Mouse (Mus musculus) heart, embryonic 15.5 days (tissue): ENCODE measurements around the gene Themis2. TPM values are rescaled to one million over a fixed set of nuclear protein-coding genes. Genes with fewer than 3 reads are reported as not detected.
"Not testable (repeated sequence)": the region's sequence is repeated elsewhere in the genome, so short reads cannot be mapped to it uniquely, and the experiment has no call there.

ENCODE experiments used
- ATAC-seq: fragments of 200-750 bp; cut with Nextera tagmentation; replicated peaks from 2 replicates; pipeline ENCODE4 v1.8.0; 2017; ENCODE audit warnings: low read depth, moderate TSS enrichment; ENCODE audit not compliant: insufficient number of reproducible peaks, insufficient read depth, low FRiP score
- H3K27ac ChIP-seq: fragments of 300-500 bp; sonication (generic); 2 replicates; pipeline ENCODE4 v1.5.1; 2015; ENCODE audit warnings: mild to moderate bottlenecking, inconsistent platforms
- H3K27me3 ChIP-seq: fragments of 300-500 bp; sonication (generic); 2 replicates; pipeline ENCODE4 v1.6.1; 2015; ENCODE audit warnings: inconsistent platforms
- H3K36me3 ChIP-seq: fragments of 300-500 bp; sonication (generic); 2 replicates; pipeline ENCODE4 v1.6.1; 2015; ENCODE audit warnings: mild to moderate bottlenecking, inconsistent platforms
- H3K4me1 ChIP-seq: fragments of 300-500 bp; sonication (generic); replicated peaks from 2 replicates; pipeline ENCODE4 v1.6.1; 2015; ENCODE audit warnings: inconsistent platforms
- H3K4me2 ChIP-seq: fragments of 300-500 bp; sonication (generic); 2 replicates; pipeline ENCODE4 v1.6.1; 2015; ENCODE audit warnings: inconsistent platforms, mild to moderate bottlenecking, moderate library complexity
- H3K4me3 ChIP-seq: fragments of 300-500 bp; sonication (generic); 2 replicates; pipeline ENCODE4 v1.5.1; 2015; ENCODE audit warnings: mild to moderate bottlenecking, inconsistent platforms
- H3K9ac ChIP-seq: fragments of 300-500 bp; sonication (generic); 2 replicates; pipeline ENCODE4 v1.6.1; 2015; ENCODE audit warnings: mild to moderate bottlenecking, inconsistent platforms
- H3K9me3 ChIP-seq: fragments of 300-500 bp; sonication (generic); replicated peaks from 2 replicates; pipeline ENCODE4 v1.6.1; 2016; ENCODE audit warnings: inconsistent platforms
- WGBS: fragments of 180-500 bp; shearing (Covaris S2); methylation state at CpG from one replicate; pipeline ENCODE4 v1.1.7; 2015; ENCODE audit warnings: mixed read lengths; 5-methylcytosine and 5-hydroxymethylcytosine counted together
- polyA plus RNA-seq: library from polyadenylated mRNA; unstranded; fragments of >200 nt; fragmentation: Nextera tagmentation; extraction: Ambion mirVana; gene quantifications from 2 replicates; pipeline ENCODE4 v1.2.1, GENCODE M21; 2015

Gene Themis2
- polyA plus RNA-seq, 1 experiment from 2014 or later, result 0.94 TPM

DNA sequence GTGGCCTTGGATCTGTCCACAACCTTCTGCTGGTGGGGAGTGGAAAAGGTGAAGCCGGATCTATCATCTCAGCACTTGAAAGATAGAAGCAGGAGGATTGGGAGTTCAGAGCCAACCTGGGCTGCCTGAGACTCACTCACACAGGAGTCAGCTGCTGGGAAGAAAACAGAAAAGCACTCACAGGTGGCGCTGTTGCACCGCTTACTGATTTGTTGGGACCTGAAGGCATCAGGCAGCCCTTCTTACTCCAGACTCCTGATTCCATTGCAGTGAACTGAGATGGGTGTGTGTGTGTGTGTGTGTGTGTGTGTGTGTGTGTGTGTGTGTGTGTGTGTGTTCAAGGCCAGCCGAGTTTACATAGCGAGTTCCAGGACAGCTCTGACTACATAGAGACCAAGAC, 19.4 kb downstream of the Themis2 start:
- no peak for ATAC-seq
- H3K27me3 ChIP-seq, result no peaks in the 10 kb centered on the region
- no peak overlapping the region for H3K9ac ChIP-seq
- H3K27ac ChIP-seq, result no peak overlapping the region
- no peaks in the 10 kb centered on the region for H3K9me3 ChIP-seq
- peaks cover 70% of the 10 kb centered on the region for H3K36me3 ChIP-seq
- no peak overlapping the region for H3K4me3 ChIP-seq
- no peaks in the 10 kb centered on the region for H3K4me1 ChIP-seq
- H3K4me2 ChIP-seq, result no peak overlapping the region
- WGBS, result 68% methylated on average over 5 of the region's 5 CpGs

GRCm38 (mm10) chr4:132774905-132775304, 21.3 kb downstream of the Themis2 start:
- H3K4me3 ChIP-seq, result no peak overlapping the region
- H3K9me3 ChIP-seq, result no peaks in the 10 kb centered on the region
- ATAC-seq, result no peak
- H3K36me3 ChIP-seq, result peaks cover 84% of the 10 kb centered on the region
- no peak overlapping the region for H3K9ac ChIP-seq
- no peaks in the 10 kb centered on the region for H3K27me3 ChIP-seq
- H3K27ac ChIP-seq, result no peak overlapping the region
- no peaks in the 10 kb centered on the region for H3K4me1 ChIP-seq
- no peak overlapping the region for H3K4me2 ChIP-seq
- WGBS, result 81% methylated on average over 3 of the region's 3 CpGs

GRCm38 (mm10) chr4:132771776-132772175, 24.4 kb downstream of the Themis2 start:
- no peak overlapping the region for H3K4me2 ChIP-seq
- H3K9me3 ChIP-seq, result no peaks in the 10 kb centered on the region
- no peak for ATAC-seq
- no peak overlapping the region for H3K4me3 ChIP-seq
- WGBS, result 88% methylated on average over 9 of the region's 9 CpGs
- peaks cover 10% of the 10 kb centered on the region for H3K4me1 ChIP-seq
- peaks cover 60% of the 10 kb centered on the region for H3K36me3 ChIP-seq
- no peaks in the 10 kb centered on the region for H3K27me3 ChIP-seq
- H3K9ac ChIP-seq, result no peak overlapping the region
- H3K27ac ChIP-seq, result no peak overlapping the region

- peaks cover 10% of the 10 kb centered on the region for H3K4me1 ChIP-seq
- H3K4me3 ChIP-seq, result peak within 1 kb of the TSS; percentile 87
- H3K9me3 ChIP-seq, result no peaks in the 10 kb centered on the region
- H3K9ac ChIP-seq, result peak within 1 kb of the TSS; percentile 87
- H3K27me3 ChIP-seq, result no peaks in the 10 kb centered on the region
- ATAC-seq, result peak; percentile 95
- H3K36me3 ChIP-seq, result peaks cover 28% of the 10 kb centered on the region
- peak within 1 kb of the TSS; percentile 90 for H3K4me2 ChIP-seq
- peak within 1 kb of the TSS; percentile 76 for H3K27ac ChIP-seq
- WGBS, result under 1% methylated on average over 71 of the region's 71 CpGs
Measured at GRCm38 (mm10) chr4:132767914-132768876, 28.0 kb downstream of the Themis2 start, which contains the start of gene Rpa2. Gene Rpa2, plus strand, starts transcription at chr4:132768332.

DNA sequence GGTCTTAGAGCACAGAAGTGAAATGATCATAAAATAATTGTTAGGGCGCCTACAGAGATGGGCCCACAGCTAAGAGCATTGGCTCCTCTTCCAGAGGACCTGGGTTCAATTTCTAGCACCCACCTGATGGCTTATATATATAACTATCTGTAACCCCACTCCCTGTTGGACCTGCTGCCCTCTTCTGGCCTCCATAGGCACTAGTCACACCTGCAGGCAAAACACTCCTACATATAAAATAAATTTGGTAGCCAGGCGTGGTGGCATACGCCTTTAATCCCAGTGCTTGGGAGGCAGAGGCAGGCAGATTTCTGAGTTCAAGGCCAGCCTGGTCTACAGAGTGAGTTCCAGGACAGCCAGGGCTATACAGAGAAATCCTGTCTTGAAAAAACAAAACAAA, 33.1 kb downstream of the Themis2 start:
- WGBS, result 84% methylated on average over 3 of the region's 3 CpGs
- not testable (repeated sequence) for H3K9ac ChIP-seq, H3K4me2 ChIP-seq, H3K27me3 ChIP-seq, H3K9me3 ChIP-seq, H3K36me3 ChIP-seq, H3K27ac ChIP-seq, H3K4me1 ChIP-seq, H3K4me3 ChIP-seq, ATAC-seq

DNA sequence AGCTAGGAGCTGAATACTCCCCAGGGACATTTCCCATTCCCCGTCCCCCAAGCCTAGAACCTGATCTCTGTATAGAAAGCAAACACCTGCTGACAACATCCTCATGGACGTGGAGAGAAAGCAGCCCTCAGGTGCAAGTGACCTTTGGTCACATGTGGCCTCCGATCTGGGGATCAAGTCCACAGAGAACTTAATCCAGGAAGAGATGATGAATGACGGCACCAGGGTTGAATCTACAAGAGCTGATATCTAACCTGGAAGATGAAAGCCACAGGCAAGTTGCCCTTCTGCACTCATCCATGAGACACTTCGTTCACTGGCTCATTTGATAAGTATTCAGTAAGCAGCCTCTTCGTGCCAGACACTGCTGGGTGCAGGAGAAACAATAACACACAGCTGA, 33.6 kb downstream of the Themis2 start:
- H3K4me3 ChIP-seq, result no peak overlapping the region
- H3K4me2 ChIP-seq, result no peak overlapping the region
- ATAC-seq, result no peak
- peaks cover 7% of the 10 kb centered on the region; the same call in 1 of the 2 replicates for H3K27me3 ChIP-seq
- H3K4me1 ChIP-seq, result peaks cover under 1% of the 10 kb centered on the region; the same call in 1 of the 2 replicates
- WGBS, result 64% methylated on average over 6 of the region's 6 CpGs
- H3K9me3 ChIP-seq, result no peaks in the 10 kb centered on the region
- H3K36me3 ChIP-seq, result no peaks in the 10 kb centered on the region
- H3K27ac ChIP-seq, result no peak overlapping the region
- no peak overlapping the region for H3K9ac ChIP-seq

GRCm38 (mm10) chr4:132760296-132760695, 35.9 kb downstream of the Themis2 start:
- Histone ChIP-seq H3K4me3 (no peak overlapping the region), H3K4me1 (peaks cover 10% of the 10 kb centered on the region), H3K9me3 (no peaks in the 10 kb centered on the region), H3K27me3 (peaks cover 12% of the 10 kb centered on the region; the same call in 1 of the 2 replicates), H3K36me3 (no peaks in the 10 kb centered on the region), H3K9ac (no peak overlapping the region), H3K4me2 (no peak overlapping the region), H3K27ac (no peak overlapping the region)
- ATAC-seq, result no peak
- 53% methylated on average over 3 of the region's 3 CpGs for WGBS

DNA sequence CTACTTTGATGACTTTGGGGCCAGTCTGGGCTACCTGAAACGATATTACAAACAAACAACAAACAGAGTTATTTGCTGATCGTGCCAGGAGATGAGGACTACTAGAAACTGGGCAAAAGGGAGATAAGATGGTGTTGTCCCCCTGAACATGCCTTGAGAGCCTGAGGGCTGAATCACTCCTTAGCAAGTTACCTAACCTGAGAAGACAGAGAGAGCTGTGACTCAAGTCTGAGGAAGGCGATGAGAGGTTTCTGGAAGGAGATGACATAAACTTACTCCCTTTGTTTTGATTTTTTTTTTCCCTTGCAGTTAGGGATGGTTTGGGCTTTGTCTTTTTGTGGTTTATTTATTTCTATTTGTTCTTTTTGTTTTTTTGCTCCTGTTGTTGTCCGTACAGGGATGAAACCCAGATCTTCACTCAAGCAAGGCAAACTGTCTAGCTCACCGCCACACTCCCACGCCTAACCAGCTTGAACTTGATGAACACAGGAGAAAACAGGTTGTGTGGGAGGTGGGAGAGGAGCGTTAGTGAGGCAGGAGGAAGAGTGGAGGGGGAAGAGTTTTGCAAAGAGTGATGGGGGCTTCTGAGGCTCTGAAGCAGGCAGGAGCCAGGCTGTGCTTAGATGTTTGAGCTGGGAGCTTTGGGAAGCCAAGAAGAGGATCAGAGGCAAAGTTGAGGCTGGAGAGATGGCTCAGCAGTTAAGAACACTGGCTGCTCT, 38.4 kb downstream of the Themis2 start:
- H3K9ac ChIP-seq, result no peak overlapping the region
- peaks cover 10% of the 10 kb centered on the region for H3K4me1 ChIP-seq
- H3K27ac ChIP-seq, result no peak overlapping the region
- no peaks in the 10 kb centered on the region for H3K9me3 ChIP-seq
- ATAC-seq, result no peak
- peak overlapping the region; percentile 97; the same call in 1 of the 2 replicates for H3K4me2 ChIP-seq
- no peak overlapping the region; the same call in 1 of the 2 replicates for H3K4me3 ChIP-seq
- H3K36me3 ChIP-seq, result no peaks in the 10 kb centered on the region
- 72% methylated on average over 7 of the region's 7 CpGs for WGBS
- H3K27me3 ChIP-seq, result peaks cover 12% of the 10 kb centered on the region; the same call in 1 of the 2 replicates

DNA sequence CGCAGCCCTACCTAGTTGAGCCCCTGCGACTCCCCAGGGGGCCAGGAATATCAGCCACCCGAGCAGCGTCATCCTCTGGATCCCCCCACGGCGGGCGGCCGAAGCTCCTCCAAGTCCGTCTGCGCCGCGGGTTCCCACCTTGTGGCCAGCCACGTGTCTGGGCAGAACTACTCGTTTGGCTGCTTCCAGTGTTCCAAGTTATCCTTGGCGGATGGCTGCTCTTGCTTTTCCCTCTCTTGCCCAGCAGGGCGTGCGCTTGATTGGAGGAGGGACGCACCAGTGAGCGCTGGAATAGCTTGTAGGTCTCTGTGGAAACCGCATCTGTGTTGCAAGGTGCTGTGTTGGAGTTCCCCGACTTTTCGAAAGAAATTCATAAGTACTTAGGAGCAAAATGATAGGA, 39.2 kb downstream of the Themis2 start, which contains the start of gene Smpdl3b:
Gene Smpdl3b (minus strand): TSS at position 279 of the 400 bp plus-strand sequence.
- no peaks in the 10 kb centered on the region for H3K9me3 ChIP-seq
- peak within 1 kb of the TSS; percentile 56 for H3K4me3 ChIP-seq
- peak; percentile 87 for ATAC-seq
- H3K4me2 ChIP-seq, result peak within 1 kb of the TSS; percentile 97
- peaks cover 10% of the 10 kb centered on the region for H3K4me1 ChIP-seq
- peaks cover 12% of the 10 kb centered on the region; the same call in 1 of the 2 replicates for H3K27me3 ChIP-seq
- WGBS, result under 1% methylated on average over 22 of the region's 22 CpGs
- H3K36me3 ChIP-seq, result no peaks in the 10 kb centered on the region
- no peak within 1 kb of the TSS for H3K27ac ChIP-seq
- H3K9ac ChIP-seq, result peak within 1 kb of the TSS; percentile 56

DNA sequence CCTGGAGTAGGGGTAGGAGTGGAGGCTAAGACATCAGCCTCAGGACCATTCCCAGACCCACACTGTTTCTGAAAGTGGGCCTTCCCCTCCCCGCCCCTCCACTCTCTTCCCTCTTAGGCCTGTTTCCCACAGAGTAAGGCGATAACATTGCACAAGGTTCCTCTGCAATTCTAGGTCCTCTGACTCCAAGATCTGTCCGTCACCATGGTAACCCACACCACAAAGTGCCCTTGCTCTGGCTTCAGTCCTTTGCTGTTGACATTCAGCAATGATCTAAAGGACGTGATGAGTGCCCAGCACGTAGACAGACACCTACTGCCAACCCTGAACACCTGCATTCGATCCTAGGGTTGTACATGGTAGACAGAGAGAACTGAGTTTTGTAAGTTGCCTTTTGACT, 43.2 kb downstream of the Themis2 start:
- no peaks in the 10 kb centered on the region for H3K9me3 ChIP-seq
- no peak overlapping the region for H3K4me3 ChIP-seq
- no peak overlapping the region for H3K4me2 ChIP-seq
- peaks cover 9% of the 10 kb centered on the region; the same call in 1 of the 2 replicates for H3K27me3 ChIP-seq
- H3K9ac ChIP-seq, result no peak overlapping the region
- H3K36me3 ChIP-seq, result no peaks in the 10 kb centered on the region
- no peak for ATAC-seq
- H3K4me1 ChIP-seq, result peaks cover 10% of the 10 kb centered on the region
- H3K27ac ChIP-seq, result no peak overlapping the region
- 51% methylated on average over 6 of the region's 6 CpGs for WGBS

DNA sequence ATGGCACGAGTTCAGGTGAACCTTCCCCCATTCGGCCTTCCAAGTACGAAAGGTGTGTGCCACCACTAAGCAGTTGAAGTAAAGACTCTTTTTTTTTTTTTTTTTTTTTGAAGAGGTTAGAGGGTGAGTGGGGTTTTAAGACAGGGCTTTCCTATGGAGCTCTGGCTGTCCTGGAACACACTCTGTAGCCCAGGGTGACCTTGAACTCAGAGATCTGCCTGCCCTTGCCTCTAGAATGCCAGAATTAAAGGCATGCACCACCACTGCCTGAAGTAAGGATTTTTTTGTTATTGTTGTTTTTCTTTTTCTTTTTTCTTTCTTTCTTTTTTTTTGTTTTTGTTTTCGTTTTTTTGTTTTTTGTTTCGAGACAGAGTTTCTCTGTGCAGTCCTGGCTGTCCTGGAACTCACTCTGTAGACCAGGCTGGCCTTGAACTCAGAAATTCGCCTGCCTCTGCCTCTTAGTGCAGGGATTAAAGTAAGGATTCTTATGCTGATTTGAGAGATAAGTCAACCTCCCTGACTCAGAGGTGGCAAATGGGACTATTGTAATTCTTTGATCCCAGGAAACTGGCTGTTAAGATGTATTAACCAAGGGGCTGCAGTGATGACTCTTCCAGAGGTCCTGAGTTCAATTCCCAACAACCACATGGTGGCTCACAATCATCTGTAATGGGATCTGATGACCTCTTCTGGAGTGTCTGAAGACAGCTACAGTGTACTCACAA, 46.8 kb downstream of the Themis2 start:
- 79% methylated on average over 6 of the region's 6 CpGs for WGBS
- Histone ChIP-seq H3K4me3 (no peak overlapping the region), H3K9me3 (no peaks in the 10 kb centered on the region), H3K27ac (no peak overlapping the region), H3K27me3 (no peaks in the 10 kb centered on the region), H3K4me1 (peaks cover 4% of the 10 kb centered on the region), H3K4me2 (no peak overlapping the region), H3K9ac (no peak overlapping the region), H3K36me3 (no peaks in the 10 kb centered on the region)
- ATAC-seq, result no peak
